Mouse (Mus musculus) heart, adult 2 months (tissue): ENCODE results near the gene Pdpn. TPM values are rescaled to one million over a fixed set of nuclear protein-coding genes. Genes with fewer than 3 reads are reported as not detected.
A peak's percentile ranks its signal among the peaks of the same experiment; 100 is the strongest.
"Not testable (repeated sequence)": the region's sequence is repeated elsewhere in the genome, so short reads cannot be mapped to it uniquely, and the experiment has no call there.

ENCODE experiments used
- DNase-seq, 2 experiments: peaks; one replicate each; pipeline ENCODE4 v3.0.0; 2021
- H3K27ac ChIP-seq: fragments of 200-600 bp; 2 replicates; pipeline ENCODE4 v1.8.1; 2022
- H3K27me3 ChIP-seq: fragments of 200-500 bp; 2 replicates; pipeline ENCODE4 v1.6.1; 2012; ENCODE audit warnings: mild to moderate bottlenecking, low read length, inconsistent platforms, mixed read lengths; ENCODE audit not compliant: control insufficient read depth, insufficient read depth
- H3K36me3 ChIP-seq: fragments of 200-500 bp; 2 replicates; pipeline ENCODE4 v1.6.1; 2012; ENCODE audit warnings: low read length, inconsistent platforms; ENCODE audit not compliant: control insufficient read depth, insufficient read depth
- H3K4me1 ChIP-seq: fragments of 200-500 bp; 2 replicates; pipeline ENCODE4 v1.6.1; 2011; ENCODE audit warnings: low read length; ENCODE audit not compliant: control insufficient read depth, insufficient read depth
- H3K4me3 ChIP-seq: fragments of 200-600 bp; 2 replicates; pipeline ENCODE4 v1.8.1; 2022
- H3K79me2 ChIP-seq: fragments of 200-500 bp; replicated peaks from 2 replicates; pipeline ENCODE4 v1.6.1; 2012; ENCODE audit warnings: mild to moderate bottlenecking, inconsistent platforms, low read length, moderate library complexity, mixed read lengths; ENCODE audit not compliant: control insufficient read depth, insufficient read depth
- H3K9ac ChIP-seq: fragments of 200-500 bp; 2 replicates; pipeline ENCODE4 v1.6.1; 2012; ENCODE audit warnings: low read depth, mild to moderate bottlenecking, control low read depth, inconsistent platforms, low read length, mixed read lengths
- CTCF ChIP-seq: fragments of 200-600 bp; IDR thresholded peaks from 2 replicates; pipeline ENCODE4 v1.8.1; 2022; ENCODE audit warnings: antibody characterized with exemption, mild to moderate bottlenecking, moderate library complexity
- EP300 ChIP-seq: fragments of 200-500 bp; IDR thresholded peaks from 2 replicates; pipeline ENCODE4 v1.6.1; 2011; ENCODE audit warnings: low read depth, low read length, control low read depth; ENCODE audit not compliant: insufficient read depth
- POLR2A ChIP-seq: fragments of 200-500 bp; IDR thresholded peaks from 2 replicates; pipeline ENCODE4 v1.6.1; 2011; ENCODE audit warnings: mild to moderate bottlenecking, low read depth, low read length, control low read depth; ENCODE audit not compliant: insufficient read depth
- WGBS: fragments of 180-500 bp; shearing (Covaris S2); methylation state at CpG from one replicate; pipeline ENCODE4 v1.1.7; 2018; 5-methylcytosine and 5-hydroxymethylcytosine counted together
- intact Hi-C: fragments of 180-260 bp; cut with DNase I; formaldehyde crosslinking; loops from one replicate; pipeline ENCODE4 v1.15.1; 2025
- long read RNA-seq: library from polyadenylated mRNA; stranded (forward); transcript quantifications from one replicate; pipeline ENCODE4 v2.0.0, GENCODE M21; 2021
- polyA plus RNA-seq: library from polyadenylated mRNA; depleted of rRNA; stranded (reverse); fragments of >200 nt; gene quantifications from 2 replicates; pipeline ENCODE4 v1.2.3, GENCODE M21; 2012; rRNA removed
- total RNA-seq, 2 experiments: library from RNA; stranded (reverse); gene quantifications; 2 replicates each; pipeline ENCODE4 v1.2.3; 2021

The Pdpn gene
- total RNA-seq, result 1 to 10 TPM; 5.8 TPM
- 2.7 and 5.0 TPM in 2 replicates for polyA plus RNA-seq
- long read RNA-seq, transcript Pdpn-201 (6 exons, 1,817 nt), result major isoform, 7 of 7 reads
- long read RNA-seq, partial matches to known transcripts, result 0 of 7 reads
- long read RNA-seq, other reads (novel, unspliced or antisense), result 0 of 7 reads

DNA sequence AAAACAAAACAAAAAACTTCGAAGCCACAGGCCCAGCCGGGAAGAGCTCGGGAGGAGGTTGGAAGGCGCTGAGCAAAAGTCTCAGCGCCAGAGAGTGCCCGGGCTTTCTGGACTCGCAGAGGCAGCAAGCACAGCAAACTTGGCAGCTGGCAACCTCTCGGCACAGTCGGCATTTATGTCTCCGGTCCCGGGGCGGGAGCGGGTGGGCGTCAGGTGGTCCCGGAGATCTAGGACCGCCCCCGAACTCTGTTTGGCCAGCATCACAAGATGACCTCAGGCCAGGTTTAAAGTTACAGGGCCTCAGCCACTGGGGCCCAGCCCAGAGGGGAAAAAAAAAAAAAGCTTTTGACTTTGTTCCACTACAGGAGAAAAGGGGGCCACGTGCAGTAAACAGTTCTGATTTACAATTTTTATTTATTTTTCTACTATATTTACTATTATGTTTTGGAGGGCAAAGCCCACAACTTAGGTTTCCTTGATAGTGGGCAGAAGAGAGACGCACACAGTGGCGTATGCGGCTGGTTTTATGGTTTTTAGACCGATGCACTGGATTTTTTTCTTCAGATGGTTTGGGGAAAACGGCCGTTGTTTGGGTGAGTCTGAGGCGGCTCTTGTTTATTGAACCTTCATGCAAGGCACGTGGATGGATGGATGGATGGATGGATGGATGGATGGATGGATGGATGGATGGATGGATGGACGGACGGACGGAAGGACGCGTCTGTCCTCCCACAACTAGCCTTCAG lies at the start of gene Pdpn:
TSS of gene Pdpn (minus strand) at position 240 of the 746 bp plus-strand sequence.
- H3K79me2 ChIP-seq, result no peaks in the 10 kb centered on the region
- no peaks in the 10 kb centered on the region for H3K36me3 ChIP-seq
- no peak within 1 kb of the TSS for H3K27ac ChIP-seq
- peak within 1 kb of the TSS; percentile 39; the same call in 1 of the 2 replicates for H3K4me3 ChIP-seq
- H3K4me1 ChIP-seq, result peaks cover 2% of the 10 kb centered on the region
- intact Hi-C loops, result no loop called here
- 8% methylated on average over 31 of the region's 31 CpGs for WGBS
- H3K27me3 ChIP-seq, result no peaks in the 10 kb centered on the region; the same call in 1 of the 2 replicates
- no peak within 1 kb of the TSS for H3K9ac ChIP-seq
- no peak for TF ChIP-seq CTCF
- 0 out of 2 replicates have a peak, but pooled peaks have one; percentile 20 for TF ChIP-seq POLR2A
- DNase-seq, result peak; percentile 55 to 57

DNA sequence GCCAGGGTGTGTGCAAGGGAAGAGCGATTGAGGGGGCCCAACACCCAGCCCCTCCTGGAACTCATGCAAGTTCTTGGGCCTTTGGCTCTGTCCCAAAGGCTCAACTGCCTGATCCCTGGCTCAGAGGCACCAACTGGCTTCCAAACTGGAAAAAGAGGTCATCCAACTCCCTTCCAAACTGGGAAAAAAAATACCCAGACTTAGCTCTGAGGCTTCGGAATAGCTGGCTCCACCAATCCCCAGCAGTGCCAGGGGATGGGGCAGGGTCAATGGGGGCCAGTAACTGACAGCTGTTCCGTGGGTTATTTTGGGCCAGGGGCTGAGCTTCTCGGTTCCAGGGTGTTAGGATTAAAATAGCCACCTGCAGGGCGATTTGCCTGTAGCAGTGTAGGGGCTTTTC lies 49.3 kb upstream of the Pdpn start:
- 15% methylated on average over 5 of the region's 5 CpGs for WGBS
- no peak overlapping the region for H3K4me3 ChIP-seq
- intact Hi-C loops, result no loop called here
- no peak for TF ChIP-seq POLR2A
- TF ChIP-seq CTCF, result no peak
- TF ChIP-seq EP300, result no peak
- H3K79me2 ChIP-seq, result no peaks in the 10 kb centered on the region
- DNase-seq, result no peak
- no peak overlapping the region for H3K9ac ChIP-seq
- peaks cover 5% of the 10 kb centered on the region for H3K27me3 ChIP-seq
- H3K4me1 ChIP-seq, result no peaks in the 10 kb centered on the region
- no peaks in the 10 kb centered on the region for H3K36me3 ChIP-seq
- no peak overlapping the region for H3K27ac ChIP-seq

DNA sequence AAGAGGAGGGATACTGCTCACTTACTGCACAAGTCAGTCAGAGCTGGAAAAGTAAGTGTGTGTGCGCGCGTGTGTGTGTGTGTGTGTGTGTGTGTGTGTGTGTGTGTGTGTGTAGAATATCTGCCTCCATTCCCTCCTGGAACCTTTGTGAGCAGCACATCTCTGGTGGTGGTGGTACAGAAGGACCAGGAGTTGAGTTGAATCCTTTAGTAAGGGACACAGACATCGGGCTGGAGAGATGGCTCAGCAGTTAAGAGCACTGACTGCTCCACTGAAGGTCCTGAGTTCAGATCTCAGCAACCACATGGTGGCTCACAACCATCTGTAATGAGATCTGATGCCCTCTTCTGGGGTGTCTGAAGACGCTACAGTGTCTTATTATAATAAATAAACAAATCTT lies 46.1 kb upstream of the Pdpn start:
- H3K79me2 ChIP-seq, H3K27ac ChIP-seq, intact Hi-C loops, DNase-seq, H3K9ac ChIP-seq, H3K27me3 ChIP-seq, H3K4me1 ChIP-seq, H3K36me3 ChIP-seq, H3K4me3 ChIP-seq: not testable (repeated sequence)
- WGBS, result 82% methylated on average over 5 of the region's 5 CpGs

DNA sequence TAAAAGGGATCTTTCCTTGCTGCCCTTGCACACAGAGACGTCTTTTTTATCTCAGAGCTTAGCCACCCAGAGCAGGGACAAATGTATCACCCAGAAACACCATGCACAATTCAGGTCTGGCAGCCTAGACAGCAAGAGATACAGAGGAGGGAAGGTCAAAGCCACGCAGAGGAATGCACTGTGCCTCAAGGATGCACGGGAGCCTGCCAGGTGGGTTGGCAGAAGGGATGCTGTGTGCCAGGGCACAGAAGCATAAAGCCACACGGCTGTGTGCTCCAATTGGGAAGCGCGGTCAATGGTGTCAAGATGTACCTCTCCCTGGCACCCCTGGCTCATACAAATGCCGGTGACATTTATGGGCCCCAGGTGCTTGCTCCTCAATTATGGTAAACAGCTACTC lies 42.1 kb upstream of the Pdpn start:
- Histone ChIP-seq H3K9ac (no peak overlapping the region), H3K4me3 (no peak overlapping the region), H3K27me3 (no peaks in the 10 kb centered on the region), H3K79me2 (no peaks in the 10 kb centered on the region), H3K27ac (no peak overlapping the region), H3K36me3 (no peaks in the 10 kb centered on the region), H3K4me1 (no peaks in the 10 kb centered on the region)
- DNase-seq, result no peak
- WGBS, result 72% methylated on average over 7 of the region's 7 CpGs
- TF ChIP-seq CTCF (no peak), POLR2A (no peak), EP300 (no peak)
- intact Hi-C loops, result no loop called here

DNA sequence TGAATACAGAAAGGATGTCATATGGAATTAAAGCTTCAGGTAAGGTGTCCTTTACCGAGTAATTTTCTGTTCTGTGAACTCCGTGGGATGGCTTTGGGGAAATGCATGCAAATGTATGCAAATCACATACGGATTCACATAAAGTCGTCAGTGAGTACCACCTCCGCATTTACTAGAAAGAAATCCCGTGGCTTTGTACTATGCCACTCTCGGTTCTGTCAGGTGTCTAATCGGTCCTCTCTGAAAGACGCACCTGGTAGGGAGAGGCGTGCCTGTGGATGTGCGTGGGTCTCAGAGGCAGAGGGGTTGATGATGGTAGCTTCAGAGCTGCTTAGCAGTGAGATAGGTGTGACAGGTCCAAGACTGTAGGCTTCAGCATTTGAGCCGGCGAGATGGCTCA lies 40.4 kb upstream of the Pdpn start:
- Histone ChIP-seq H3K4me1 (no peaks in the 10 kb centered on the region), H3K4me3 (no peak overlapping the region), H3K79me2 (no peaks in the 10 kb centered on the region), H3K27me3 (no peaks in the 10 kb centered on the region), H3K27ac (no peak overlapping the region), H3K9ac (no peak overlapping the region), H3K36me3 (no peaks in the 10 kb centered on the region)
- intact Hi-C loops, result no loop called here
- DNase-seq, result no peak
- WGBS, result 88% methylated on average over 13 of the region's 13 CpGs
- TF ChIP-seq CTCF (no peak), EP300 (no peak), POLR2A (no peak)

DNA sequence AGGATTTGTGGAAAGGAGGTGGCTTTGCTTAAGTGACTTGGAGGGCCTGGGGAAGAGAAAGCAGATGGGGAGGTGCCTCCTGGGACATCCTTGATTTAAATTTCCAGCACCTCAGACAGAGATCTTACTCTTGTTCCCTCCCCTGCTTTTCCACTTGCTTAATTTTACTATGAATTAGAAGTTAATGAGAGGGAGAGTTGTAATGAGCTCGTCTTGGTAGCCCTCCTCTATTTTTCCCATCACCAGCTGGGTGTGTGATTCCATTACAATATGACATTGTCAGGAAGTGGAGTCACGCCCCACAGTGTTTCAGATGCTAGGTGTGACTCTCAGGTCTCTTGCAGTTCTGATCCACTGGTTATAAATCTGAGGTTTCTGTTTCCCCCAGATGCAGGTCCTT lies 36.7 kb upstream of the Pdpn start:
- no peak for TF ChIP-seq EP300
- TF ChIP-seq POLR2A, result no peak
- no peak for TF ChIP-seq CTCF
- H3K4me1 ChIP-seq, result no peaks in the 10 kb centered on the region
- H3K9ac ChIP-seq, result no peak overlapping the region
- no peak for DNase-seq
- H3K79me2 ChIP-seq, result no peaks in the 10 kb centered on the region
- no peaks in the 10 kb centered on the region for H3K36me3 ChIP-seq
- no peaks in the 10 kb centered on the region for H3K27me3 ChIP-seq
- no peak overlapping the region for H3K27ac ChIP-seq
- no peak overlapping the region for H3K4me3 ChIP-seq
- 66% methylated on average over 2 of the region's 2 CpGs for WGBS
- intact Hi-C loops, result no loop called here
